Mouse (Mus musculus) midbrain, embryonic 14.5 days (tissue): ENCODE data around the gene Hnrnpa3. TPM values are rescaled to one million over a fixed set of nuclear protein-coding genes. Genes with fewer than 3 reads are reported as not detected.
"Not testable (repeated sequence)": the region's sequence is repeated elsewhere in the genome, so short reads cannot be mapped to it uniquely, and the experiment has no call there.

Experiments used
- ATAC-seq: fragments of 200-750 bp; cut with Nextera tagmentation; 2 replicates; pipeline ENCODE4 v1.8.0; 2017; ENCODE audit warnings: moderate number of reproducible peaks, moderate library complexity; ENCODE audit not compliant: low FRiP score, low TSS enrichment
- DNase-seq: peaks from one replicate; pipeline ENCODE4 v3.0.0-alpha.2; 2015
- H3K27ac ChIP-seq: fragments of 300-500 bp; sonication (generic); replicated peaks from 2 replicates; pipeline ENCODE4 v1.5.1; 2014; ENCODE audit warnings: mild to moderate bottlenecking, low read depth, low read length, moderate library complexity
- H3K27me3 ChIP-seq: fragments of 300-500 bp; sonication (generic); 2 replicates; pipeline ENCODE4 v1.6.1; 2014; ENCODE audit warnings: low read length, control low read depth, mixed read lengths; ENCODE audit not compliant: control insufficient read depth, insufficient read depth
- H3K36me3 ChIP-seq: fragments of 300-500 bp; sonication (generic); 2 replicates; pipeline ENCODE4 v1.6.1; 2014; ENCODE audit warnings: low read length, control low read depth; ENCODE audit not compliant: control insufficient read depth, insufficient read depth
- H3K4me1 ChIP-seq: fragments of 300-500 bp; sonication (generic); 2 replicates; pipeline ENCODE4 v1.6.1; 2014; ENCODE audit warnings: mild to moderate bottlenecking, antibody characterized with exemption, low read length, control low read depth; ENCODE audit not compliant: control insufficient read depth, insufficient read depth
- H3K4me2 ChIP-seq: fragments of 300-500 bp; sonication (generic); 2 replicates; pipeline ENCODE4 v1.6.1; 2014; ENCODE audit warnings: mild to moderate bottlenecking, low read length, moderate library complexity
- H3K4me3 ChIP-seq: fragments of 300-500 bp; sonication (generic); replicated peaks from 2 replicates; pipeline ENCODE4 v1.5.1; 2014; ENCODE audit warnings: low read depth, low read length
- H3K9ac ChIP-seq: fragments of 300-500 bp; sonication (generic); replicated peaks from 2 replicates; pipeline ENCODE4 v1.6.1; 2014; ENCODE audit warnings: mild to moderate bottlenecking, low read length, moderate library complexity
- H3K9me3 ChIP-seq: fragments of 300-500 bp; sonication (generic); 2 replicates; pipeline ENCODE4 v1.6.1; 2016; ENCODE audit warnings: low read length, control low read depth, mixed read lengths; ENCODE audit not compliant: control insufficient read depth
- WGBS: fragments of 180-500 bp; shearing (Covaris S2); extraction: QIAGEN DNeasy Blood & Tissue Kit; methylation state at CpG from one replicate; pipeline ENCODE4 v1.1.7; 2014; 5-methylcytosine and 5-hydroxymethylcytosine counted together
- polyA plus RNA-seq: library from polyadenylated mRNA; unstranded; fragments of >200 nt; fragmentation: Nextera tagmentation; extraction: Ambion mirVana; gene quantifications from 2 replicates; pipeline ENCODE4 v1.2.1, GENCODE M21; 2014

Hnrnpa3 gene
- polyA plus RNA-seq, 1 experiment from 2014 or later = 176 TPM

DNA sequence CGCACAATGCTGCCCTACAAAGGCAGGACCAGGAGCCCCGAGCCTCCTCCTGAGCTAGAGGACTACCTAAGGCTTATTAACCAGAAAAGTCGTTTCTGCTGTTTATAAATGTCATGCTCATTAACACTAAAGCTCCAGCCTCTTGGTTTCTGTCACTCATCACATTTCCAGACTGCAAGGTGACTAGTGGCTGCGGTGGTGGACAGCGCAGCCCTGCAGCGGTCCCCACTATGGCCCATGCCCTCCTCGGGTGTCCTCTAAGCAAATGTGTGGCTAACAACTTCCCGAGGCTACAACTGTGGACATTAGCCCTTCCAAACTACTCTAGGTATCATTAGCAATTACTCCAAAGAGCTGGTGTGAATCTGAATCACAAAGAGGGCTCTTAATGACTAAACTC, 32.3 kb downstream of the Hnrnpa3 start:
- Histone ChIP-seq H3K4me2 (no peak overlapping the region), H3K4me3 (no peak overlapping the region), H3K9ac (no peak overlapping the region), H3K27ac (no peak overlapping the region), H3K27me3 (no peaks in the 10 kb centered on the region), H3K36me3 (no peaks in the 10 kb centered on the region), H3K9me3 (no peaks in the 10 kb centered on the region), H3K4me1 (no peaks in the 10 kb centered on the region)
- ATAC-seq (no peak), DNase-seq (no peak)
- 85% methylated on average over 8 of the region's 8 CpGs for WGBS

DNA sequence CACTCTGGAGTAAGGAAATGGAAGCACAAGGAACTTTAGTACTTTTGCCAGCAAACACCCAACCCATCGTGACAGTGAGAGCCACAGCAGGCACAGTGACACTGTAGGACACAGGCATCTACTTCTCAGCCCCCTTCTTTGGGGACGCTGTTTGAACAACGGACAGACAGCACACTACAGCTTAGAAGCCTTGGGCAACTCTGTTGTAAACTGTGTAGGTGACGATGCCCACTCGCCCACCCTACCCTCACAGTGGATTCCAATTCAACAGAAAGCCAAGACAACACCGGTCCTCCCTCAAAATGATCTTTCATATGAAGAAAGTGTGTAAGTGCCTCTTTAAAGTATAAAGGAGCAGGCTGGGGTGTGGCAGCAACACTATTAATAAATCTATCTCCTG, 33.3 kb downstream of the Hnrnpa3 start:
- no peaks in the 10 kb centered on the region for H3K4me1 ChIP-seq
- H3K36me3 ChIP-seq = no peaks in the 10 kb centered on the region
- no peak overlapping the region for H3K27ac ChIP-seq
- no peak overlapping the region for H3K4me2 ChIP-seq
- no peaks in the 10 kb centered on the region for H3K27me3 ChIP-seq
- no peak overlapping the region for H3K9ac ChIP-seq
- WGBS = 93% methylated on average over 6 of the region's 6 CpGs
- no peaks in the 10 kb centered on the region for H3K9me3 ChIP-seq
- DNase-seq (no peak), ATAC-seq (no peak)
- H3K4me3 ChIP-seq = no peak overlapping the region

DNA sequence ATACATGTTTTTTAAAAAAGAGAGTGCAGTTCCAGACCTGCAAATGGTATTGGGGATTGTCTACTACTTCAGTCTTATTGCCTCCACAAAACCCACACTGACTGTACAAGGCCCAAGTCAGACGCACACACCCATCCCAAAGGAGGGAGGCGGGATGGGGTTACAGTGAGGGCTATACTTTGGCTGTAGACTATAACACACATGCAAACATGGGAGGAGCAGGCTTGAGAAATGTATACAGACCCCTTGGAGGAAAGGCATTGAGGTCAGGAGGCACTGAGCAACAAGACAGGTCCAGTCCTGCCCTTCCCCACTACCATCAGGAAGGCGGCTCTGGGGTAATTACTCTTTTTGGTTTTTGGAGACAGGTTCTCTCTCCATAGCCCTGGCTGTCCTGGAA, 35.9 kb downstream of the Hnrnpa3 start:
- H3K27me3 ChIP-seq, H3K4me2 ChIP-seq, H3K4me3 ChIP-seq, H3K4me1 ChIP-seq, H3K9ac ChIP-seq, H3K27ac ChIP-seq, H3K9me3 ChIP-seq, ATAC-seq, DNase-seq, H3K36me3 ChIP-seq: not testable (repeated sequence)
- 94% methylated on average over 3 of the region's 3 CpGs for WGBS

DNA sequence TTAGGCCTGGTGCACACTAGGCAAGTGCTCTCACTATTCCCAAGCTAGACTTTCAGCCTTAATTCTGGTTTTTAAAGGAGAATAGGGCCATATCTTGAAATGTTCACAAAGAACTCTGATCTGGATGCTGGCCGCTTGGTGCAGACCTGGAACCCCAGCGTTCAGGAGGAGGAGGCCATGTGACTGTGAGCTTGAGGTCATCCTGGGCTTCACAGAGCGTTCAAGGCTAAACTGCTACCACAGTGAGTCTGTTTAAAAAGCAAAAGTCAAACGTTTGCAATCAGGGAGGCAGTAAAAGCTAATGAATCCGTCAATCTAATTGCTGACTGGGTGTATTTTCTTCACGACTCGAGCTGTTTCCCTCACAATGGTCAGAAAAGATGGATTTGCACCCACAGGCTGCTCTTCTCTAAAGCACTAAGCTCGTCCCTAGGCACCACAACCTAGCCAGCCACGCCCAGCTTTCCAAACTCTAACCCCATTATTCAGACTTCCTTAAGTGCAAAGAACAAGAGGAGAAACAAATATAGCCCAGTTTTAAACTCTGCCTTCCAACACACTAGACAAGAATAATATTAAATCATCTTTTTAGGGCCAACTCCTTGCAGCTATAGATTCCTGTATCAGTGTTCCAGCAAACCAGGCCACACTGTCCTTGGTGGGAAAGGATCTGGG, 36.8 kb downstream of the Hnrnpa3 start:
- no peaks in the 10 kb centered on the region for H3K9me3 ChIP-seq
- 59% methylated on average over 9 of the region's 9 CpGs for WGBS
- ATAC-seq = no peak

DNA sequence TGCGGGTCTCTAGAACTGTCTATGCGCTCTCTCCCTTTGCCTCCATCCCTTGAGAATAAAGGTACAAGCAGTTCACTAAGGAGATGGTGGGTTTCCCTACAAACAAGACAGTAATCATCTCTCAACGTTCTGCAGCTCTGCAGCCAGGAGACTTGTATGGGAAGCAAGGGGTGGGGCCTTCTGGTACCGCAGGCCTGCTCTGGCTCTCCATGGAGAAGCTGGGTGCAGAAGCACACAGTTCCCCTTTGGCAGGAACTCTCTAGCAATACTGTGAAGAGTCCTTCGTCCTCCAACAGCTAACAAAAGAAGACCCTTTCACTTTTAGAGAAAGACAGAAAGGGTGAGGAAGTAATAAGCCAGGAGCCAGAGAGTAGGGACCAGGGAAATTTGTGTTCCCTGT, 37.3 kb downstream of the Hnrnpa3 start:
- H3K9me3 ChIP-seq = no peaks in the 10 kb centered on the region
- WGBS = 70% methylated on average over 5 of the region's 5 CpGs
- 0 out of 2 replicates have a peak, but pooled peaks cover 5% of the 10 kb centered on the region for H3K4me1 ChIP-seq
- DNase-seq (no peak), ATAC-seq (no peak)
- no peaks in the 10 kb centered on the region for H3K36me3 ChIP-seq
- no peak overlapping the region for H3K4me2 ChIP-seq
- H3K27ac ChIP-seq = no peak overlapping the region
- H3K9ac ChIP-seq = no peak overlapping the region
- H3K4me3 ChIP-seq = no peak overlapping the region
- no peaks in the 10 kb centered on the region for H3K27me3 ChIP-seq

More for the DNA sequence above, 36.8 kb downstream of the Hnrnpa3 start:
- no peak for DNase-seq
- H3K4me1 ChIP-seq = 0 out of 2 replicates have a peak, but pooled peaks cover 5% of the 10 kb centered on the region
- H3K27me3 ChIP-seq = no peaks in the 10 kb centered on the region
- no peaks in the 10 kb centered on the region for H3K36me3 ChIP-seq
- no peak overlapping the region for H3K27ac ChIP-seq
- no peak overlapping the region for H3K9ac ChIP-seq
- no peak overlapping the region for H3K4me2 ChIP-seq
- no peak overlapping the region for H3K4me3 ChIP-seq

DNA sequence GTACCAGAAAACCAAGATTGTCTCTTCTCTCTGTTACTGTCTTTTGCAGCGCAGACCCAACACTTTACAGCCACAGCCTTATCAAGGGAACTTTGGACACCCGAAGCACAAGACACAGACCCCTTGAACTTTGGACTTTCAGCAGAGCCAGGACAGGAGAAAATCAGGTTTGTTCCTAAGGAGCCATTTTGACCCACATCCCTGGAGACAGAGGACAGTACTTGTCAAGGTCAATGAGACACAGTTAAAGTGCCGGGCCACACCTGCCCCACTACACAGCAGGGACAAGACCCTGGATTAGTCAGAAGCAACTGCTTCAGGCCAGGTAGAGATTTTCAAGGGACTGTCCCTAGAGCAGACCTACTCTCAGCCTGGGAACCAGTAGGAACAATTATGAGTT, 38.2 kb downstream of the Hnrnpa3 start:
- Histone ChIP-seq H3K9me3 (no peaks in the 10 kb centered on the region), H3K27ac (no peak overlapping the region), H3K4me2 (no peak overlapping the region), H3K9ac (no peak overlapping the region), H3K4me3 (no peak overlapping the region), H3K27me3 (no peaks in the 10 kb centered on the region), H3K4me1 (0 out of 2 replicates have a peak, but pooled peaks cover 5% of the 10 kb centered on the region), H3K36me3 (no peaks in the 10 kb centered on the region)
- WGBS = 87% methylated on average over 3 of the region's 3 CpGs
- ATAC-seq (no peak), DNase-seq (no peak)

DNA sequence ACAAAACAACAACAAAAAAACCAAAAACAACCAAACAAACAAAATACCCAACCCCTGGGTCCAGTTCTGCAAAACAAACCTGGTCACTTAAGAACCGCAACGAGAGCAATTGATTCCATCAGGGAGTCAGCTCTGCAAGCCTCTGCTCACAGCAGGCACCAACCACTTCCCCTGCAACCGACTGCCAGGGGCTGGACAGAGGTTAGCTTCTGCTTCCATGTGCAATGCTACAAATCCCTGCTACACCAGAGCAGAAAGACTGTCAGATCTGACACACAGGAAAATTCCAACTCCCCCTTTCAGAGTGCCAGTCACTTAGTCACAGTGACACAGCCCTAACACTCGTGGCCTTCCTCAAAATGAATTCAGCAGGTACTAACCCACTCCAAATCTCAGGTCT, 38.9 kb downstream of the Hnrnpa3 start:
- H3K4me1 ChIP-seq = peaks cover 9% of the 10 kb centered on the region; the same call in 1 of the 2 replicates
- no peaks in the 10 kb centered on the region for H3K27me3 ChIP-seq
- no peak overlapping the region for H3K4me3 ChIP-seq
- ATAC-seq = no peak
- H3K9ac ChIP-seq = no peak overlapping the region
- WGBS = 30% methylated on average over 4 of the region's 4 CpGs
- H3K9me3 ChIP-seq = no peaks in the 10 kb centered on the region
- DNase-seq = no peak
- no peaks in the 10 kb centered on the region for H3K36me3 ChIP-seq
- no peak overlapping the region for H3K27ac ChIP-seq
- H3K4me2 ChIP-seq = no peak overlapping the region

DNA sequence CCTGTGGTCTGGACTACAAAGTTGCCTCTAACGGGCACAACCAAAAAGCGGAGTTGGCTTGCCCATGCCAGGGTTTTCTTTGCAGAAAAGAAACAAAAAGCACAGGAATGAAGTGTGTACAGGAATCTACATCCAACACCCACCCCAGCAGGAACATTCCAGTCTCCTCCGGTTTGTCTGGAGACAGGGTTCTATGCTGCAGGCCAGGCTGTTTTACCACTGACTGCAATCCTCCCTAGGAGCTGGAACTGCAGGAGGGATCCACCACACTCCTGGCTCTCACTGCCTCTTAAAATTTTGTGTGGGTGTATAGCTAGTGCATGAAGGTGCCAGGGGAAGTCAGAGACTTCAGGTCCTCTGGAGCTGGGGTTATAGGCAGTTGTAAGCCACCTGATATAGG, 39.8 kb downstream of the Hnrnpa3 start:
- Histone ChIP-seq H3K27ac (no peak overlapping the region), H3K27me3 (no peaks in the 10 kb centered on the region), H3K9ac (no peak overlapping the region), H3K4me1 (peaks cover 10% of the 10 kb centered on the region; the same call in 1 of the 2 replicates), H3K9me3 (no peaks in the 10 kb centered on the region), H3K4me2 (no peak overlapping the region), H3K36me3 (no peaks in the 10 kb centered on the region), H3K4me3 (no peak overlapping the region)
- no peak for ATAC-seq
- DNase-seq = no peak
- 92% methylated on average over 3 of the region's 3 CpGs for WGBS

DNA sequence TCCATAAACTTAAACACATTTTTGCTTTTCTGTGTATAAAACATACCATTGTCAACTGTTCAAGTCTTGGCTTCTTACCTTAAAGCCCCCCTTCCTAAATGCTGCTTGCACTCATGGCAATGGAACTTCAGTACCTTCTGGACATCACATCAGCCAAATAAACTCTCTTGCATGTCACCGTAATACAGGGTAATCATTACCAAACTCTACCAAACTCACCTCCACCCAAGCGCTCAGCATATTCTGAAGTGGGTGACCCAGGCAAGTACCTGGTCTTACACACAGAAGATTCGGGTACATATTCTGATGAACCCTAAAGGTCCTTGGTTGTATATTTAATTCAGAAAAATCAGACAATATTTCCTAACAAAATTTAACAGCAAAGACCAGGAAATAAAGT, 41.5 kb downstream of the Hnrnpa3 start:
- Histone ChIP-seq H3K9ac (no peak overlapping the region), H3K4me3 (no peak overlapping the region), H3K27me3 (no peaks in the 10 kb centered on the region), H3K9me3 (no peaks in the 10 kb centered on the region), H3K27ac (no peak overlapping the region), H3K36me3 (no peaks in the 10 kb centered on the region), H3K4me1 (peaks cover 10% of the 10 kb centered on the region; the same call in 1 of the 2 replicates), H3K4me2 (no peak overlapping the region)
- ATAC-seq = no peak
- 98% methylated on average over 3 of the region's 3 CpGs for WGBS
- DNase-seq = no peak
